Mouse (Mus musculus): ENCODE data around the gene Tac2.
"Not testable (repeated sequence)": the region's sequence is repeated elsewhere in the genome, so short reads cannot be mapped to it uniquely, and the experiment has no call there.

Gene Tac2

GRCm38 (mm10) chr10:127755770-127756468 is 31.6 kb downstream of the Tac2 start:
- DNase-seq (ENCODE audit: low spot score): no peak

DNA sequence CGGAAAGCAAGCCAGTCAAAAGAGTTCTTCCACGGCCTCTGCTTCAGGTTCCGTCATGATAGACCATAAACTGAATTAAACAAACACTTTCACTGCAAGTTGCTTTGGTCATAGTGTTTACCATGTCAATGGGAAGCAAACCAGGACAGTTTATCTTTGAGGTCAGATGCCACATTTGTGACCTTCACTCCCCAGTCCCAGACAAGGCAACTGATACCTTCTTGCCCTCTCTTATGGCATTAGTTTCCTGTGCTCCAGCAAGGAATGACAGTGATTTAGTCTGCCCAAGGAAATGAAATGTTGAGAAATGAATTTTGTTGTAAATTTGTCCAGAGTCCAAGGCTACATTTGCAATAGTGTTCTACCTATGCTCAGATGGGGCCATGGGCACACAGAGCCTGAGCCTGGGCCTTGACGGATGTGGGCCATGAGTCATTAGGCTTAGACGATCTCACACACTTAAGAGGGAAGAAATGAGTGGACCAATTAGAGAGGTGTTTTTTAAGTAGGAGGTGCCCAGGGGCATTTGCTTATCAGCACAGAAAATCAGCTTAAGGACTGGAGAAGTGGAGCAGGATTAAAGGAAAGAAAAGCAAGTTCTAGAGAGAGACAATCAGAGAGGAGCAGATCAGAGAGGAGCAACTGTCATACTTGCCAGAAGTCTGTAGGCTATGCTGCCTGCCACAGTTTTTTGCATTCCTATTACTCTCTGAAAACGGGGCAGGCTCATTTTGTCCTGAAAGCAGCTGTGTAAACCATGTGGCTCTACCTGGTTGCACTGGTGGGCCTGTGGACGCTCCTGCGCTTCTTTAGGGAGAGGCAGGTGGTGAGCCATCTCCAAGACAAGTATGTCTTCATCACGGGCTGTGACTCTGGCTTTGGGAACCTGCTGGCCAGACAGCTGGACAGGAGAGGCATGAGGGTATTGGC is 35.2 kb downstream of the Tac2 start, which contains the start of the genes Rdh1 and Rdh16f1:
TSS of gene Rdh1 (plus strand) at position 541 of the 930 bp plus-strand sequence.
TSS of gene Rdh16f1 (plus strand) at position 607 of the 930 bp plus-strand sequence.
- no peak for DNase-seq (ENCODE audit: low spot score)

- DNase-seq (ENCODE audit: low spot score): not testable (repeated sequence)
Observed at GRCm38 (mm10) chr10:127762926-127763325, 38.6 kb downstream of the Tac2 start.

- no peak for DNase-seq (ENCODE audit: low spot score)
Observed at GRCm38 (mm10) chr10:127763914-127764680, 39.8 kb downstream of the Tac2 start.

- DNase-seq (ENCODE audit: low spot score): no peak
Observed at GRCm38 (mm10) chr10:127766564-127766963, 42.3 kb downstream of the Tac2 start.

GRCm38 (mm10) chr10:127776011-127776410 is 51.7 kb downstream of the Tac2 start, which contains the start of gene Rdh9:
TSS of gene Rdh9 (plus strand) at chr10:127776386.
- DNase-seq (ENCODE audit: low spot score): no peak

All from retina, embryonic 14.5 days (tissue).